Mouse (Mus musculus): ENCODE measurements around the gene Park7. TPM values are rescaled to one million over a fixed set of nuclear protein-coding genes. Genes with fewer than 3 reads are reported as not detected.

Gene Park7
- total and polyA plus RNA-seq, 2 experiments from 2014 or later, result 180 to 427 TPM

- WGBS, result 87% methylated on average over 10 of the region's 10 CpGs
These were observed 36.7 kb upstream of the Park7 start for GRCm38 (mm10) chr4:150950972-150951371.

GRCm38 (mm10) chr4:150944707-150945106 is 30.5 kb upstream of the Park7 start:
- H3K36me3 ChIP-seq (ENCODE audit: insufficient read depth, low read length), result no peaks in the 10 kb centered on the region
- 99% methylated on average over 7 of the region's 7 CpGs for WGBS

More at GRCm38 (mm10) chr4:150950972-150951371, 36.7 kb upstream of the Park7 start:
- H3K36me3 ChIP-seq (ENCODE audit: insufficient read depth, low read length), result no peaks in the 10 kb centered on the region
- H3K9ac ChIP-seq (replicated peaks; ENCODE audit: low read length, poor library complexity, severe bottlenecking), result no peak overlapping the region
- no peaks in the 10 kb centered on the region for H3K9me3 ChIP-seq (ENCODE audit: low read length)
- H3K27ac ChIP-seq (ENCODE audit: low read depth, low read length), result no peak overlapping the region
- H3K27me3 ChIP-seq (ENCODE audit: insufficient read depth, low read length), result no peaks in the 10 kb centered on the region
- DNase-seq (ENCODE audit: low spot score) (no peak), ATAC-seq (ENCODE audit: low FRiP score) (no peak)
- H3K4me1 ChIP-seq (ENCODE audit: insufficient read depth, low read length), result no peaks in the 10 kb centered on the region
- H3K4me3 ChIP-seq (ENCODE audit: low read depth, low read length), result no peak overlapping the region
- TF ChIP-seq CTCF (IDR thresholded peaks at IDR 0.05), result no peak
- no peak overlapping the region for H3K4me2 ChIP-seq (ENCODE audit: low read depth, low read length, poor library complexity, severe bottlenecking)

DNA sequence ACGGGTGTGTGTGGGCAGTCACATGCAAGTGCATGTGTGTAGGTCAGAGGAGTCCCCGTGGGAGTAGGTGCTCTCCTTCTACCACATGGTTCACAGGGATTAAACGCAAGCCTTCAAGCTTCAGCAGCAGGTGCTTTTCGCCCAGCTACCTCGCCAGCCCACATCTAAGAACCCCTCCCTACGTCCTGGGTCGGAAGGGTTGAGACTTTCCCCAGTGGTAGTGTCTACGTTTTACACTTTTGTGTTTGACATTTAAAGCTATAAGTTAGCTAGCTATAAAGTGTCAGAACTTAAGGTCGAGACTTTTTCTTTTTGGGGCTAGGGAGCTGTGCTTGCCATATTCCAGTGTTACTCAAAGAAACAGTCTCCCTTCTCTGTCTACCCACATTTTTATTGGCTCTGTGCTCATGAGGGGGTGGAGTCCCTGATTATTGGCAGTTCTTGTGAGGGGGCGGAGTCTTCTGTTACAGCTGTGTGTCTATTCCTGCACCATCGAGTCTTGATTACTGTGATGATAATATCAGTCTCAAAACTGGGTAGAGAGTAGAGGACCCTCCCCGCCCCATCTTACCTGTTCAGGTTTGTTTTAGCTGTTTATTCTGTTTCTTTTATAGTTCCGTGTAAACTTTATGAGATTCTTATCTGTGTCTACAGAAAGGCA is 25.9 kb upstream of the Park7 start:
- H3K4me2 ChIP-seq (ENCODE audit: low read depth, low read length, poor library complexity, severe bottlenecking), result no peak overlapping the region
- DNase-seq (ENCODE audit: low spot score), result no peak
- H3K4me3 ChIP-seq (ENCODE audit: low read depth, low read length), result no peak overlapping the region
- H3K36me3 ChIP-seq (ENCODE audit: insufficient read depth, low read length), result no peaks in the 10 kb centered on the region
- no peak for ATAC-seq (ENCODE audit: low FRiP score)
- H3K27me3 ChIP-seq (ENCODE audit: insufficient read depth, low read length), result no peaks in the 10 kb centered on the region
- no peaks in the 10 kb centered on the region for H3K4me1 ChIP-seq (ENCODE audit: insufficient read depth, low read length)
- no peak overlapping the region for H3K9ac ChIP-seq (replicated peaks; ENCODE audit: low read length, poor library complexity, severe bottlenecking)
- TF ChIP-seq CTCF (IDR thresholded peaks at IDR 0.05), result no peak
- H3K9me3 ChIP-seq (ENCODE audit: low read length), result no peaks in the 10 kb centered on the region
- no peak overlapping the region for H3K27ac ChIP-seq (ENCODE audit: low read depth, low read length)
- 68% methylated on average over 13 of the region's 13 CpGs for WGBS

More at GRCm38 (mm10) chr4:150944707-150945106, 30.5 kb upstream of the Park7 start:
- no peak overlapping the region for H3K4me3 ChIP-seq (ENCODE audit: low read depth, low read length)
- H3K9ac ChIP-seq (replicated peaks; ENCODE audit: low read length, poor library complexity, severe bottlenecking), result no peak overlapping the region
- no peak for TF ChIP-seq CTCF (IDR thresholded peaks at IDR 0.05)
- no peaks in the 10 kb centered on the region for H3K9me3 ChIP-seq (ENCODE audit: low read length)
- no peaks in the 10 kb centered on the region for H3K4me1 ChIP-seq (ENCODE audit: insufficient read depth, low read length)
- no peak overlapping the region for H3K27ac ChIP-seq (ENCODE audit: low read depth, low read length)
- no peak for ATAC-seq (ENCODE audit: low FRiP score)
- no peak for DNase-seq (ENCODE audit: low spot score)
- no peaks in the 10 kb centered on the region for H3K27me3 ChIP-seq (ENCODE audit: insufficient read depth, low read length)
- no peak overlapping the region for H3K4me2 ChIP-seq (ENCODE audit: low read depth, low read length, poor library complexity, severe bottlenecking)

GRCm38 (mm10) chr4:150938063-150938452 is 23.8 kb upstream of the Park7 start:
- Histone ChIP-seq H3K9me3 (ENCODE audit: low read length) (no peaks in the 10 kb centered on the region), H3K4me3 (ENCODE audit: low read depth, low read length) (no peak overlapping the region), H3K4me2 (ENCODE audit: low read depth, low read length, poor library complexity, severe bottlenecking) (no peak overlapping the region), H3K36me3 (ENCODE audit: insufficient read depth, low read length) (no peaks in the 10 kb centered on the region), H3K4me1 (ENCODE audit: insufficient read depth, low read length) (no peaks in the 10 kb centered on the region), H3K9ac (replicated peaks; ENCODE audit: low read length, poor library complexity, severe bottlenecking) (no peak overlapping the region), H3K27ac (ENCODE audit: low read depth, low read length) (no peak overlapping the region), H3K27me3 (ENCODE audit: insufficient read depth, low read length) (no peaks in the 10 kb centered on the region)
- 73% methylated on average over 14 of the region's 14 CpGs for WGBS
- ATAC-seq (ENCODE audit: low FRiP score) (no peak), DNase-seq (ENCODE audit: low spot score) (no peak)
- TF ChIP-seq CTCF (IDR thresholded peaks at IDR 0.05), result no peak

DNA sequence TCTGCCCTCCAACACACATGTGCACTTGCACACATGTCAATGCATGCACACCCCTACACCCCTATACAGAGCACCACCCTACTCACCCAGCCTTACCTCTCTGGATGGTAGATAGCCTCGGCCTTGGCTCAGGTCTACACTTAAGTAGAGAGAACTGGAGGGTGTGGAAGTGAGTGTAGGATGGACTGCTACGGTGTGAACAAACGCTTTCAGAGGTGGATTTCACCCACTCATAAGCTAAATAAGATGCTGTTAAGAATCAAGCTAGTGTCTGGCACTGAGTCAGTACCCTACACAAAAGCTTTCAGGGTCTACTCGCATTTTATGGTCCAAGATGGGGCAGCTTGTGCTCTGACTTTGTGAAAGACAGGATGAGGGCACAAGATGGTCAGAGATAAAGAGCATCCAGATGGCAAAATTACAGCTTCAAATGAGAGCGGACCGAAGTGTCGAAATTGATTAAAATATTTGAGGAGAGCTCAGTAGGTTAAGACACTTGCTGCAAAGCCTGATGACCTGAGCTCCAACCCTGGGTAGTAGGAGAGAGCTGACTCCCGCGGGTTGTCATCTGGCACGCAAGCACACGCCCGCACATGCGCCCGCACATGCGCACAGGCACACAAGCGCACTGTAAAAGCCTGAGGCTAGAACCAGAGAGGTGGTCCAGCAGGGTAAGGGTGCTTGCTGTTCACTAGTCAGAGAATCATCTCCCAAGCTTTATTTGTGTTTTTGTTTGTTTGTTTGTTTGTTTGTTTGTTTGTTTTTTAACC is 23.2 kb upstream of the Park7 start:
- no peak overlapping the region for H3K9ac ChIP-seq (replicated peaks; ENCODE audit: low read length, poor library complexity, severe bottlenecking)
- no peak overlapping the region for H3K4me2 ChIP-seq (ENCODE audit: low read depth, low read length, poor library complexity, severe bottlenecking)
- H3K4me3 ChIP-seq (ENCODE audit: low read depth, low read length), result no peak overlapping the region
- no peaks in the 10 kb centered on the region for H3K36me3 ChIP-seq (ENCODE audit: insufficient read depth, low read length)
- no peak overlapping the region for H3K27ac ChIP-seq (ENCODE audit: low read depth, low read length)
- DNase-seq (ENCODE audit: low spot score) (no peak), ATAC-seq (ENCODE audit: low FRiP score) (no peak)
- 89% methylated on average over 16 of the region's 16 CpGs for WGBS
- H3K4me1 ChIP-seq (ENCODE audit: insufficient read depth, low read length), result no peaks in the 10 kb centered on the region
- H3K27me3 ChIP-seq (ENCODE audit: insufficient read depth, low read length), result no peaks in the 10 kb centered on the region
- no peak for TF ChIP-seq CTCF (IDR thresholded peaks at IDR 0.05)
- no peaks in the 10 kb centered on the region for H3K9me3 ChIP-seq (ENCODE audit: low read length)

DNA sequence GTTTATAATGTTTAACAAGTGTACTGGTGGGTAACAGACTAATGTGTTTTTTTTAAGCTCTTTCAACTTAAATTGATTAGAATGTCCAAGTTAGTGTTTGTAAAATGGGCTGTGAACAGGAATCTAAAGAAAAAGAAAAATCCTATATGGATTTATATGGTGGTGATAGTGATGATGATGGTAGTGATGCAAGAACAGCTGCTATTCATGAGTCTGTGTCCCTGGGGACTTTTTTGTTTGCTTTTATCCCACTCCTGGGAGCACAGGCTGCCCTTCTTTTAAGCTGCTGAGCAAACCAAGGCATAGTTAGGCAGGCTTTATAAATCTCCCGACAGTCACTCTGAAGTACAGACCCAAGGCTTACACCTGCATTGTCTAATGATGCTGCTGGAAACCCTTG is 19.3 kb upstream of the Park7 start:
- TF ChIP-seq CTCF (IDR thresholded peaks at IDR 0.05), result no peak
- WGBS, result 72% methylated on average over 1 of the region's 1 CpGs
- ATAC-seq (ENCODE audit: low FRiP score), result no peak

More for the DNA sequence above, 19.3 kb upstream of the Park7 start:
- Histone ChIP-seq H3K27ac (ENCODE audit: low read depth, low read length) (no peak overlapping the region), H3K4me1 (ENCODE audit: insufficient read depth, low read length) (no peaks in the 10 kb centered on the region), H3K36me3 (ENCODE audit: insufficient read depth, low read length) (no peaks in the 10 kb centered on the region), H3K4me3 (ENCODE audit: low read depth, low read length) (no peak overlapping the region), H3K4me2 (ENCODE audit: low read depth, low read length, poor library complexity, severe bottlenecking) (no peak overlapping the region), H3K27me3 (ENCODE audit: insufficient read depth, low read length) (no peaks in the 10 kb centered on the region), H3K9me3 (ENCODE audit: low read length) (no peaks in the 10 kb centered on the region), H3K9ac (replicated peaks; ENCODE audit: low read length, poor library complexity, severe bottlenecking) (no peak overlapping the region)
- DNase-seq (ENCODE audit: low spot score), result no peak

Data from midbrain, postnatal 0 days (tissue).